Mouse (Mus musculus) limb, embryonic 14.5 days (tissue): Measurements from ENCODE around the gene Stat5a. TPM values are rescaled to one million over a fixed set of nuclear protein-coding genes. Genes with fewer than 3 reads are reported as not detected.

Source experiments
- ATAC-seq: fragments of 200-750 bp; cut with Nextera tagmentation; 2 replicates; pipeline ENCODE4 v1.8.0; 2017; ENCODE audit warnings: low read depth, moderate number of reproducible peaks, moderate TSS enrichment; ENCODE audit not compliant: low FRiP score
- DNase-seq: peaks from one replicate; pipeline ENCODE4 v3.0.0-alpha.2; 2015; ENCODE audit warnings: low spot score
- H3K27ac ChIP-seq: fragments of 300-500 bp; sonication (generic); replicated peaks from 2 replicates; pipeline ENCODE4 v1.5.1; 2014; ENCODE audit warnings: low read depth, mild to moderate bottlenecking, low read length, moderate library complexity, mixed read lengths
- H3K27me3 ChIP-seq: fragments of 300-500 bp; sonication (generic); 2 replicates; pipeline ENCODE4 v1.6.1; 2014; ENCODE audit warnings: low read length, mixed read lengths; ENCODE audit not compliant: control insufficient read depth, insufficient read depth
- H3K36me3 ChIP-seq: fragments of 300-500 bp; sonication (generic); 2 replicates; pipeline ENCODE4 v1.6.1; 2014; ENCODE audit warnings: mild to moderate bottlenecking, low read length, moderate library complexity, mixed read lengths; ENCODE audit not compliant: control insufficient read depth, insufficient read depth
- H3K4me1 ChIP-seq: fragments of 300-500 bp; sonication (generic); 2 replicates; pipeline ENCODE4 v1.6.1; 2014; ENCODE audit warnings: antibody characterized with exemption, low read length, mixed read lengths; ENCODE audit not compliant: control insufficient read depth, insufficient read depth
- H3K4me2 ChIP-seq: fragments of 300-500 bp; sonication (generic); replicated peaks from 2 replicates; pipeline ENCODE4 v1.6.1; 2014; ENCODE audit warnings: low read depth, mild to moderate bottlenecking, low read length, moderate library complexity; ENCODE audit not compliant: severe bottlenecking
- H3K4me3 ChIP-seq: fragments of 300-500 bp; sonication (generic); replicated peaks from 2 replicates; pipeline ENCODE4 v1.5.1; 2014; ENCODE audit warnings: low read length
- H3K9ac ChIP-seq: fragments of 300-500 bp; sonication (generic); 2 replicates; pipeline ENCODE4 v1.6.1; 2014; ENCODE audit warnings: mild to moderate bottlenecking, low read depth, low read length, moderate library complexity; ENCODE audit not compliant: severe bottlenecking
- H3K9me3 ChIP-seq: fragments of 300-500 bp; sonication (generic); 2 replicates; pipeline ENCODE4 v1.6.1; 2016; ENCODE audit warnings: low read length; ENCODE audit not compliant: control insufficient read depth
- POLR2A ChIP-seq: fragments of 200-500 bp; IDR thresholded peaks from 2 replicates; pipeline ENCODE4 v1.8.0; 2012; ENCODE audit warnings: inconsistent platforms, mild to moderate bottlenecking, moderate library complexity, borderline replicate concordance; ENCODE audit not compliant: insufficient read depth, insufficient read length; ENCODE audit errors: extremely low read depth
- WGBS: fragments of 180-500 bp; shearing (Covaris S2); extraction: QIAGEN DNeasy Blood & Tissue Kit; methylation state at CpG from one replicate; pipeline ENCODE4 v1.1.7; 2014; 5-methylcytosine and 5-hydroxymethylcytosine counted together
- polyA plus RNA-seq, 2 experiments: library from polyadenylated mRNA; depleted of rRNA in 1 of 2; stranded (reverse) in 1 of 2; unstranded in 1 of 2; fragments of >200 nt; fragmentation: Nextera tagmentation in 1 of 2; extraction: Ambion mirVana in 1 of 2; gene quantifications; 2 replicates each; pipeline versions ENCODE4 v1.2.1 to v1.2.3; 2012 to 2014

The Stat5a gene
- polyA plus RNA-seq, 2 experiments, result 7.8 to 8.0 TPM

DNA sequence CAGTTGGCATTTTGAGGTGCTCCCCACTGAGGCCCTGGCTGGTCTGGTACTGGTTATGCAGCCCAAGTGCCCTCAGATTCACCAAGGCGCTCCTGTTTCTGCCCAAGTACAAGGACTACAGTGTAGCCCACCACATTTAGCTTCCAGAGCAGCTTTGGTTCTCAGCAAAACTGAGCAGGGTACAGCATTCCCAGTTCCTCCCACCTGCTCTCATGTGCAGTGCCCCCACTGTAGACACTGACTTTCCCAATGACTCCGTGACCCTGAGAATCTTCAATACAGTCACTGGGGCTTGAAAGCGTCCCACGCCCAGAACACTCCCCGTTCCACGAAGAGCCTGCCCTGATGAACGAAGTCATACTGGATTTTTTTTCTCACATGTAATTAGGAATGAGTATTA lies 71.5 kb downstream of the Stat5a start:
- peaks cover 2% of the 10 kb centered on the region; the same call in 1 of the 2 replicates for H3K36me3 ChIP-seq
- 66% methylated on average over 7 of the region's 7 CpGs for WGBS
- H3K9ac ChIP-seq, result no peak overlapping the region
- H3K4me1 ChIP-seq, result peaks cover 7% of the 10 kb centered on the region
- no peak overlapping the region for H3K27ac ChIP-seq
- no peaks in the 10 kb centered on the region for H3K27me3 ChIP-seq
- TF ChIP-seq POLR2A, result no peak
- ATAC-seq, result no peak
- no peak overlapping the region for H3K4me3 ChIP-seq
- H3K9me3 ChIP-seq, result no peaks in the 10 kb centered on the region
- no peak overlapping the region for H3K4me2 ChIP-seq
- DNase-seq, result no peak

GRCm38 (mm10) chr11:100931254-100931921 lies 72.2 kb downstream of the Stat5a start:
- peaks cover 2% of the 10 kb centered on the region; the same call in 1 of the 2 replicates for H3K36me3 ChIP-seq
- H3K4me1 ChIP-seq, result peaks cover 7% of the 10 kb centered on the region
- no peak for ATAC-seq
- WGBS, result 35% methylated on average over 12 of the region's 12 CpGs
- no peak for DNase-seq
- peak overlapping the region; percentile 16; the same call in 1 of the 2 replicates for H3K9ac ChIP-seq
- H3K9me3 ChIP-seq, result no peaks in the 10 kb centered on the region
- peak overlapping the region; percentile 31 for H3K4me2 ChIP-seq
- H3K27ac ChIP-seq, result no peak overlapping the region
- peak overlapping the region; percentile 18; the same call in 1 of the 2 replicates for H3K4me3 ChIP-seq
- no peak for TF ChIP-seq POLR2A
- H3K27me3 ChIP-seq, result no peaks in the 10 kb centered on the region

Other genes starting within 250 kb of the Stat5a start
- gene Nkiras2, start 240.1 kb upstream of the Stat5a start, polyA plus RNA-seq (2012; rRNA removed), result 68.7 and 90.5 TPM in 2 replicates
- gene Nkiras2, start 240.1 kb upstream of the Stat5a start, polyA plus RNA-seq (2014; fragmentation: Nextera tagmentation; extraction: Ambion mirVana), result 76.4 and 82.9 TPM in 2 replicates
- gene Dnajc7, start 239.2 kb upstream of the Stat5a start, polyA plus RNA-seq (2012; rRNA removed), result 179 and 225 TPM in 2 replicates
- gene Dnajc7, start 239.2 kb upstream of the Stat5a start, polyA plus RNA-seq (2014; fragmentation: Nextera tagmentation; extraction: Ambion mirVana), result 73.3 and 74.1 TPM in 2 replicates
- gene Zfp385c, start 166.9 kb upstream of the Stat5a start, polyA plus RNA-seq (2012; rRNA removed), result 6.4 and 10.0 TPM in 2 replicates
- gene Zfp385c, start 166.9 kb upstream of the Stat5a start, polyA plus RNA-seq (2014; fragmentation: Nextera tagmentation; extraction: Ambion mirVana), result 0.72 and 1.5 TPM in 2 replicates
- 3.2 and 3.9 TPM in 2 replicates for gene Dhx58, start 155.1 kb upstream of the Stat5a start, polyA plus RNA-seq (2012; rRNA removed)
- gene Dhx58, start 155.1 kb upstream of the Stat5a start, polyA plus RNA-seq (2014; fragmentation: Nextera tagmentation; extraction: Ambion mirVana), result 2.2 and 2.3 TPM in 2 replicates
- gene Kat2a, start 146.9 kb upstream of the Stat5a start, polyA plus RNA-seq (2012; rRNA removed), result 70.8 and 78.1 TPM in 2 replicates
- gene Kat2a, start 146.9 kb upstream of the Stat5a start, polyA plus RNA-seq (2014; fragmentation: Nextera tagmentation; extraction: Ambion mirVana), result 55.8 and 57.4 TPM in 2 replicates
- gene Hspb9, start 145.5 kb upstream of the Stat5a start, polyA plus RNA-seq (2012; rRNA removed), result not detected in 2 replicates
- gene Hspb9, start 145.5 kb upstream of the Stat5a start, polyA plus RNA-seq (2014; fragmentation: Nextera tagmentation; extraction: Ambion mirVana), result 0.77 TPM in 1 of 2 replicates, not detected in the other
- 188 and 227 TPM in 2 replicates for gene Rab5c, start 121.1 kb upstream of the Stat5a start, polyA plus RNA-seq (2012; rRNA removed)
- gene Rab5c, start 121.1 kb upstream of the Stat5a start, polyA plus RNA-seq (2014; fragmentation: Nextera tagmentation; extraction: Ambion mirVana), result 73.2 and 75.1 TPM in 2 replicates
- 0.09 TPM in 2 replicates for gene Kcnh4, start 99.4 kb upstream of the Stat5a start, polyA plus RNA-seq (2012; rRNA removed)
- not detected in 2 replicates for gene Kcnh4, start 99.4 kb upstream of the Stat5a start, polyA plus RNA-seq (2014; fragmentation: Nextera tagmentation; extraction: Ambion mirVana)
- not detected in 2 replicates for gene Hcrt, start 96.4 kb upstream of the Stat5a start, polyA plus RNA-seq (2012; rRNA removed)
- not detected in 2 replicates for gene Hcrt, start 96.4 kb upstream of the Stat5a start, polyA plus RNA-seq (2014; fragmentation: Nextera tagmentation; extraction: Ambion mirVana)
- gene Ghdc, start 88.4 kb upstream of the Stat5a start, polyA plus RNA-seq (2012; rRNA removed), result 12.1 and 14.0 TPM in 2 replicates
- 3.7 and 5.7 TPM in 2 replicates for gene Ghdc, start 88.4 kb upstream of the Stat5a start, polyA plus RNA-seq (2014; fragmentation: Nextera tagmentation; extraction: Ambion mirVana)
- 24.4 and 27.0 TPM in 2 replicates for gene Stat5b, start 8.6 kb upstream of the Stat5a start, polyA plus RNA-seq (2012; rRNA removed)
- 21.9 and 22.1 TPM in 2 replicates for gene Stat5b, start 8.6 kb upstream of the Stat5a start, polyA plus RNA-seq (2014; fragmentation: Nextera tagmentation; extraction: Ambion mirVana)
- 56.1 and 66.2 TPM in 2 replicates for gene Stat3, start 80.2 kb downstream of the Stat5a start, polyA plus RNA-seq (2012; rRNA removed)
- gene Stat3, start 80.2 kb downstream of the Stat5a start, polyA plus RNA-seq (2014; fragmentation: Nextera tagmentation; extraction: Ambion mirVana), result 63.0 and 65.9 TPM in 2 replicates
- 81.3 and 96.8 TPM in 2 replicates for gene Cavin1, start 111.5 kb downstream of the Stat5a start, polyA plus RNA-seq (2012; rRNA removed)
- 128 and 135 TPM in 2 replicates for gene Cavin1, start 111.5 kb downstream of the Stat5a start, polyA plus RNA-seq (2014; fragmentation: Nextera tagmentation; extraction: Ambion mirVana)
- gene Atp6v0a1, start 150.1 kb downstream of the Stat5a start, polyA plus RNA-seq (2012; rRNA removed), result 60.9 and 72.8 TPM in 2 replicates
- 31.8 and 32.7 TPM in 2 replicates for gene Atp6v0a1, start 150.1 kb downstream of the Stat5a start, polyA plus RNA-seq (2014; fragmentation: Nextera tagmentation; extraction: Ambion mirVana)
- 12.8 and 18.5 TPM in 2 replicates for gene Naglu, start 210.7 kb downstream of the Stat5a start, polyA plus RNA-seq (2012; rRNA removed)
- 9.8 and 10.3 TPM in 2 replicates for gene Naglu, start 210.7 kb downstream of the Stat5a start, polyA plus RNA-seq (2014; fragmentation: Nextera tagmentation; extraction: Ambion mirVana)
- 0.23 and 0.42 TPM in 2 replicates for gene Hsd17b1, start 219.1 kb downstream of the Stat5a start, polyA plus RNA-seq (2012; rRNA removed)
- gene Hsd17b1, start 219.1 kb downstream of the Stat5a start, polyA plus RNA-seq (2014; fragmentation: Nextera tagmentation; extraction: Ambion mirVana), result not detected in 2 replicates
- gene Coasy, start 223.2 kb downstream of the Stat5a start, polyA plus RNA-seq (2012; rRNA removed), result 49.1 and 64.3 TPM in 2 replicates
- gene Coasy, start 223.2 kb downstream of the Stat5a start, polyA plus RNA-seq (2014; fragmentation: Nextera tagmentation; extraction: Ambion mirVana), result 41.9 and 43.3 TPM in 2 replicates
- 40.2 and 61.6 TPM in 2 replicates for gene Mlx, start 227.9 kb downstream of the Stat5a start, polyA plus RNA-seq (2012; rRNA removed)
- 42.4 and 44.4 TPM in 2 replicates for gene Mlx, start 227.9 kb downstream of the Stat5a start, polyA plus RNA-seq (2014; fragmentation: Nextera tagmentation; extraction: Ambion mirVana)
- 15.7 and 24.3 TPM in 2 replicates for gene Psmc3ip, start 236.1 kb downstream of the Stat5a start, polyA plus RNA-seq (2012; rRNA removed)
- 32.9 and 36.5 TPM in 2 replicates for gene Psmc3ip, start 236.1 kb downstream of the Stat5a start, polyA plus RNA-seq (2014; fragmentation: Nextera tagmentation; extraction: Ambion mirVana)